Mouse (Mus musculus) Patski (cell line): ENCODE results near the gene Prune2. TPM values are rescaled to one million over a fixed set of nuclear protein-coding genes. Genes with fewer than 3 reads are reported as not detected.
"Not testable (repeated sequence)": the region's sequence is repeated elsewhere in the genome, so short reads cannot be mapped to it uniquely, and the experiment has no call there.

Source experiments
- ATAC-seq: fragments of 100-300 bp; one replicate; pipeline ENCODE4 v1.8.0; 2021
- CTCF ChIA-PET: fragments of 350-600 bp; sonication (Branson Sonifier 250); formaldehyde crosslinking; loops from one replicate; lab custom pipeline; 2022; ENCODE audit warnings: inconsistent platforms; lab: Charles Lee
- POLR2A ChIA-PET: fragments of 350-600 bp; sonication (Branson Sonifier 250); formaldehyde crosslinking; loops from one replicate; lab custom pipeline; 2022; ENCODE audit warnings: antibody characterized with exemption, inconsistent platforms; lab: Charles Lee
- DNase-seq: peaks from one replicate; pipeline ENCODE4 v3.0.0-alpha.2; 2011; ENCODE audit warnings: low read depth, low spot score
- H3K27me3 ChIP-seq: fragments of 371-371 bp; one replicate; pipeline ENCODE4 v1.5.1; 2021
- CTCF ChIP-seq: fragments of 100-300 bp; IDR thresholded peaks from one replicate; pipeline ENCODE4 v1.5.1; 2021
- in situ Hi-C: fragments of 300-500 bp; cut with MboI; formaldehyde crosslinking; loops from 3 replicates; pipeline ENCODE4 v1.11.1; 2018; ENCODE audit warnings: low pct_unique_long_range_greater_than_20kb, mixed read lengths
- polyA plus RNA-seq: library from polyadenylated mRNA; unstranded; gene quantifications from one replicate; pipeline ENCODE4 v1.2.3, GENCODE M21; 2021

The Prune2 gene
- polyA plus RNA-seq, 1 experiment from 2014 or later: 0.33 TPM

GRCm38 (mm10) chr19:17168186-17168585, 212.3 kb downstream of the Prune2 start:
- DNase-seq: no peak
- no peak for ATAC-seq
- ChIA-PET POLR2A (no interaction called here), CTCF (no interaction called here)
- no peaks in the 10 kb centered on the region for H3K27me3 ChIP-seq
- in situ Hi-C loops: no loop called here
- TF ChIP-seq CTCF: no peak

GRCm38 (mm10) chr19:17169746-17170145, 213.8 kb downstream of the Prune2 start:
- TF ChIP-seq CTCF: no peak
- POLR2A ChIA-PET: no interaction called here
- no peak for DNase-seq
- CTCF ChIA-PET: interaction anchor here (1.3 to 1.4 kb wide), 3 partner anchors 12 to 195 kb away, joined by 3 to 4 read pairs (median 3); no protein-coding TSS in a partner anchor
- H3K27me3 ChIP-seq: no peaks in the 10 kb centered on the region
- ATAC-seq: no peak
- in situ Hi-C loops: no loop called here

- POLR2A ChIA-PET, H3K27me3 ChIP-seq, in situ Hi-C loops, ATAC-seq, DNase-seq: not testable (repeated sequence)
- CTCF ChIA-PET: interaction anchor here (1.9 kb wide), 1 partner anchor 9 kb away, joined by 8 read pairs; no protein-coding TSS in a partner anchor
Measured at GRCm38 (mm10) chr19:17174501-17174900, 218.6 kb downstream of the Prune2 start.

- no peak for ATAC-seq
- in situ Hi-C loops: no loop called here
Measured at GRCm38 (mm10) chr19:17180506-17180905, 224.6 kb downstream of the Prune2 start.

GRCm38 (mm10) chr19:17194730-17195129, 238.8 kb downstream of the Prune2 start:
- TF ChIP-seq CTCF: no peak
- DNase-seq: no peak
- in situ Hi-C loops: no loop called here
- POLR2A ChIA-PET: interaction anchor here (1.4 kb wide), 1 partner anchor 10 kb away, joined by 4 read pairs; no protein-coding TSS in a partner anchor
- H3K27me3 ChIP-seq: no peaks in the 10 kb centered on the region
- ATAC-seq: no peak
- CTCF ChIA-PET: interaction anchor here (1.0 kb wide), 1 partner anchor 12 kb away, joined by 3 read pairs; no protein-coding TSS in a partner anchor

More at GRCm38 (mm10) chr19:17180506-17180905, 224.6 kb downstream of the Prune2 start:
- DNase-seq: no peak
- no peak for TF ChIP-seq CTCF
- ChIA-PET CTCF (interaction anchor here (1.2 to 1.4 kb wide), 2 partner anchors 142 to 184 kb away, joined by 3 read pairs; no protein-coding TSS in a partner anchor), POLR2A (no interaction called here)
- H3K27me3 ChIP-seq: no peaks in the 10 kb centered on the region

GRCm38 (mm10) chr19:17199059-17199458, 243.1 kb downstream of the Prune2 start:
- POLR2A ChIA-PET: no interaction called here
- TF ChIP-seq CTCF: no peak
- H3K27me3 ChIP-seq: no peaks in the 10 kb centered on the region
- in situ Hi-C loops: no loop called here
- ATAC-seq (no peak), DNase-seq (no peak)
- CTCF ChIA-PET: interaction anchor here (1.0 to 2.0 kb wide), 3 partner anchors 9 to 15 kb away, joined by 3 to 7 read pairs (median 3); no protein-coding TSS in a partner anchor

GRCm38 (mm10) chr19:17207141-17207540, 251.2 kb downstream of the Prune2 start:
- CTCF ChIA-PET: interaction anchor here (1.3 kb wide), 1 partner anchor 12 kb away, joined by 3 read pairs; no protein-coding TSS in a partner anchor
- in situ Hi-C loops: no loop called here
- H3K27me3 ChIP-seq: no peaks in the 10 kb centered on the region
- TF ChIP-seq CTCF: no peak
- POLR2A ChIA-PET: no interaction called here
- no peak for DNase-seq
- no peak for ATAC-seq

- POLR2A ChIA-PET: no interaction called here
- ATAC-seq: no peak
Measured at GRCm38 (mm10) chr19:17210541-17210940, 254.6 kb downstream of the Prune2 start.

GRCm38 (mm10) chr19:17214896-17215520, 259.1 kb downstream of the Prune2 start:
- in situ Hi-C loops: no loop called here
- CTCF ChIA-PET: interaction anchor here (1.1 to 1.9 kb wide), 2 partner anchors 22 to 44 kb away, joined by 3 to 7 read pairs; no protein-coding TSS in a partner anchor
- POLR2A ChIA-PET: interaction anchor here (0.6 kb wide), 1 partner anchor 83 kb away, joined by 6 read pairs; no protein-coding TSS in a partner anchor
- no peak for ATAC-seq
- DNase-seq: no peak
- TF ChIP-seq CTCF: no peak
- H3K27me3 ChIP-seq: no peaks in the 10 kb centered on the region

More at GRCm38 (mm10) chr19:17210541-17210940, 254.6 kb downstream of the Prune2 start:
- CTCF ChIA-PET: interaction anchor here (1.2 to 2.0 kb wide), 2 partner anchors 10 to 38 kb away, joined by 3 to 8 read pairs; no protein-coding TSS in a partner anchor
- in situ Hi-C loops: no loop called here
- no peak for DNase-seq
- TF ChIP-seq CTCF: no peak
- H3K27me3 ChIP-seq: no peaks in the 10 kb centered on the region

- ChIA-PET CTCF (interaction anchor here (0.8 to 0.9 kb wide), 2 partner anchors 13 to 41 kb away, joined by 3 read pairs; no protein-coding TSS in a partner anchor), POLR2A (no interaction called here)
- TF ChIP-seq CTCF: no peak
- DNase-seq (no peak), ATAC-seq (no peak)
- no peaks in the 10 kb centered on the region for H3K27me3 ChIP-seq
- in situ Hi-C loops: no loop called here
Measured at GRCm38 (mm10) chr19:17218195-17218594, 262.3 kb downstream of the Prune2 start.

- ChIA-PET POLR2A (no interaction called here), CTCF (no interaction called here)
- in situ Hi-C loops: no loop called here
- no peak for TF ChIP-seq CTCF
- no peaks in the 10 kb centered on the region for H3K27me3 ChIP-seq
- DNase-seq: no peak
- no peak for ATAC-seq
Measured at GRCm38 (mm10) chr19:17223801-17224200, 267.9 kb downstream of the Prune2 start.
